Mouse (Mus musculus) forebrain, embryonic 10.5 days (tissue): ENCODE data around the gene Mrtfa. TPM values are rescaled to one million over a fixed set of nuclear protein-coding genes. Genes with fewer than 3 reads are reported as not detected.
A peak's percentile ranks its signal among the peaks of the same experiment; 100 is the strongest.

ENCODE experiments used
- DNase-seq: peaks from one replicate; pipeline ENCODE4 v3.0.0-alpha.2; 2017; ENCODE audit warnings: low spot score; ENCODE audit errors: extremely low spot score
- H3K27ac ChIP-seq: fragments of 300-500 bp; sonication (generic); 2 replicates; pipeline ENCODE4 v1.5.1; 2016; ENCODE audit warnings: mild to moderate bottlenecking
- H3K27me3 ChIP-seq: fragments of 300-500 bp; sonication (generic); 2 replicates; pipeline ENCODE4 v1.6.1; 2016; ENCODE audit warnings: mild to moderate bottlenecking; ENCODE audit not compliant: poor library complexity, severe bottlenecking
- H3K36me3 ChIP-seq: fragments of 300-500 bp; sonication (generic); replicated peaks from 2 replicates; pipeline ENCODE4 v1.6.1; 2016; ENCODE audit warnings: mild to moderate bottlenecking, moderate library complexity
- H3K4me1 ChIP-seq: fragments of 300-500 bp; sonication (generic); 2 replicates; pipeline ENCODE4 v1.6.1; 2016
- H3K4me3 ChIP-seq: fragments of 300-500 bp; sonication (generic); 2 replicates; pipeline ENCODE4 v1.5.1; 2016; ENCODE audit warnings: mild to moderate bottlenecking, moderate library complexity
- H3K9me3 ChIP-seq: fragments of 300-500 bp; sonication (generic); 2 replicates; pipeline ENCODE4 v1.6.1; 2016; ENCODE audit warnings: mild to moderate bottlenecking, moderate library complexity
- WGBS: fragments of 180-500 bp; shearing (Covaris S2); methylation state at CpG from one replicate; pipeline ENCODE4 v1.1.7; 2016; 5-methylcytosine and 5-hydroxymethylcytosine counted together
- polyA plus RNA-seq: library from polyadenylated mRNA; unstranded; fragments of >200 nt; fragmentation: Nextera tagmentation; extraction: Ambion mirVana; gene quantifications from 2 replicates; pipeline ENCODE4 v1.2.1, GENCODE M21; 2016

The Mrtfa gene
- polyA plus RNA-seq, result 21.7 and 21.8 TPM in 2 replicates

DNA sequence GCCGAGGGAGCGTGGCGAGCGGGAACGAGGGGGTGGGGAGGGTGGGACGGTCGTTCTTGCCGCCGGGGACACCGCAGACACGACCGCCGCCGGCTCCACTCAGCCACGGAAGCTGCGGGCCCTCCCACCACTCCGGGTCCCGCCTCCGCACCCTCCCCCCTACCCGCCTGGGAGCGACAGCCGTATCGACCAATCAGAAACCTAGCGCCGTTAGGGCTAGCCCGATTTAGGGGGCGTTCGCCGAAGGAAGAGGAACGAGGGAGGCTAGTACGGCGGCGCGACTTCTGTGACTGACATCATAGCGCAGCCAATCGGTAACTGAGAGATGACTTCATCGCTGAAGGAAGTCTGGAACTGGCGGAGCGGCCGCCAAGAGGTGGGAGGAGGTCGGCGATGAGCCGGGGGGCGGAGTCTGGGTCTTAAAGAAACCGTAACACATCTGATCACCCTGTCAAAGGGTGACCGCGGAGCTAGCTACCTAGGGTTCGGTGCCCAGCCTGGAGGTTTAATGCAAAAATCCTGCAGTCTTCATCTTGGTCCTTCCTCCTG, at the start of gene Mrtfa:
Mrtfa (minus strand) TSS at position 128 of the 549 bp plus-strand sequence.
- peak; percentile 99 for DNase-seq
- peaks cover 25% of the 10 kb centered on the region for H3K36me3 ChIP-seq
- H3K9me3 ChIP-seq, result no peaks in the 10 kb centered on the region
- H3K27me3 ChIP-seq, result no peaks in the 10 kb centered on the region
- WGBS, result under 1% methylated on average over 47 of the region's 48 CpGs
- peak within 1 kb of the TSS; percentile 92 for H3K27ac ChIP-seq
- peak within 1 kb of the TSS; percentile 76 for H3K4me3 ChIP-seq
- peaks cover 26% of the 10 kb centered on the region for H3K4me1 ChIP-seq

DNA sequence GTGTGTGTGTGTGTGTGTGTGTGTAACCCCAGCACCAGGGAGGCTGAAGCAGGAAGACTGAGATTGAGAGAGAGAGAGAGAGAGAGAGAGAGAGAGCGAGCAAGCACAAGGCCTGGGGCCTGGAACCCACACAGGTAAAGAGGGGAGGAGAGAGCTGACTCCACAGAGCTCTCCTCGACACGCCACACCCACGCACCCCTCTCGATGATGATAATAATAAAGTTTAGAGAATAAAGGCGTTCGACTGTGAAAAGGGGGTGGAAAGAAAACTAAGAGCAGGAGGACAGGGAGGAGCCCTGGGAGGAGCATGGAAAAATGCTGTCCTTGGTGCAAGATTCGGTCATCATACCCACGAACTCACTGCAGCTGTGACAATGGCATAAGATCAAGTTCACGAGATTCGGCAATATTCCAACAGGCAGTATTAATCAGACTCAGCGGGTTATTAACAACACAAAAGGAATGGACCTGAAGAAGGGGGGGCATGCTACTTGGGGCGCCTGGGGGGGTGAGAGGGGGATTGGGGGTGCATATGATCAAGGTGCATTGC, 49.3 kb upstream of the Mrtfa start:
- peaks cover 25% of the 10 kb centered on the region for H3K4me1 ChIP-seq
- 78% methylated on average over 13 of the region's 13 CpGs for WGBS
- DNase-seq, result no peak

DNA sequence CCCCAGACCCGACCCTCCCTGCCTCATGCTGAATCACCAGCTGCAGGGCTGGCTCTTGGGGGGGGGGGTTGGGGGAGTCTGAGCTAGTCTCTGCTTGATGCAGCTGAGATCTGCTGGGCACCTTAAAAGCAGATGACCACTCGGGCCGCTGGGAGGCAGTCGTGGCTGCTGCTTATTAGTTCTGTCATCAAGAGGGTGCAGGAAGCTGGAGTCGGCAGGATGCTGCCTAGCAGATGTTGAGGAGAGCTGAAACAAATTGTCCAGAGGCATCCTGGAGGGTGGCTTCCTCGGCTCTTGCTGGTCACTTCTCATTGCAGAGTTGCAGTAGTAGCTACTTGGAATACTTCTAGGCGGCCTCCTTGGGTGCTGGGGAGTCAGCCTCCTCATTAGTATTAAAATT, 48.7 kb upstream of the Mrtfa start:
- WGBS, result 27% methylated on average over 7 of the region's 7 CpGs
- Histone ChIP-seq H3K27ac (no peak overlapping the region), H3K4me1 (peaks cover 28% of the 10 kb centered on the region), H3K27me3 (peaks cover 51% of the 10 kb centered on the region), H3K4me3 (no peak overlapping the region), H3K36me3 (no peaks in the 10 kb centered on the region), H3K9me3 (no peaks in the 10 kb centered on the region)
- peak; percentile 41 for DNase-seq

More for the DNA sequence above, 49.3 kb upstream of the Mrtfa start:
- H3K36me3 ChIP-seq, result no peaks in the 10 kb centered on the region
- H3K27me3 ChIP-seq, result peaks cover 44% of the 10 kb centered on the region
- no peak overlapping the region for H3K27ac ChIP-seq
- no peaks in the 10 kb centered on the region for H3K9me3 ChIP-seq
- no peak overlapping the region for H3K4me3 ChIP-seq

DNA sequence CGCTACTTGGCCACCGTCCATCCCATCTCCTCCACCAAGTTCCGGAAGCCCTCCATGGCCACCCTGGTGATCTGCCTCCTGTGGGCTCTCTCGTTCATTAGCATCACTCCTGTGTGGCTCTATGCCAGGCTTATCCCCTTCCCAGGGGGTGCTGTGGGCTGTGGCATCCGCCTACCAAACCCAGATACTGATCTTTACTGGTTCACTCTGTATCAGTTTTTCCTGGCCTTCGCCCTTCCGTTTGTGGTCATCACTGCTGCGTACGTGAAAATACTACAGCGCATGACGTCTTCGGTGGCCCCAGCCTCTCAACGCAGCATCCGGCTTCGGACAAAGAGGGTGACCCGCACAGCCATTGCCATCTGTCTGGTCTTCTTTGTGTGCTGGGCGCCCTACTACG, 46.9 kb upstream of the Mrtfa start:
- H3K36me3 ChIP-seq, result no peaks in the 10 kb centered on the region
- no peak for DNase-seq
- H3K4me3 ChIP-seq, result no peak overlapping the region
- 96% methylated on average over 18 of the region's 18 CpGs for WGBS
- H3K9me3 ChIP-seq, result no peaks in the 10 kb centered on the region
- no peak overlapping the region for H3K27ac ChIP-seq
- H3K4me1 ChIP-seq, result peaks cover 28% of the 10 kb centered on the region
- peaks cover 60% of the 10 kb centered on the region for H3K27me3 ChIP-seq

DNA sequence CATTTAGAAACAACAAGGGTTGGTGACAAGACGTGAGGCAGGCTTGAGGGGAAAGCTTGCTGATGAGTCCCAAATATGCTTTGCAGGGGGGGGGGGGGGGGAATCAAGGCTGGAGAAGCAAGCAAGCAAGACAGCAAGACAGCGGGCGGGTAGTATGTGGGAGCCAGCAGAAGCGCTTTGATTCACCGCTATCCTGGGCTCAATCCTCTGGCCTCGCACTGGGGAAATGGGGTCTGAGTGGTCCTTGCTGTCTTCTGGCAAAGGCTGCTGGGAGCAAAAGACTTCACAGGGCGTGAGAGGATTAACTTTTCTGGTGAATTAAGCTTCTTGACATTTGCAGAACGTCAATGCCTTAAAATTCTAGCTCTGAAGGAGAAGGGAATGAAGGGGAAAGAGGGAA, 45.5 kb upstream of the Mrtfa start:
- WGBS, result 2% methylated on average over 8 of the region's 8 CpGs
- Histone ChIP-seq H3K4me3 (peak overlapping the region; percentile 59), H3K4me1 (peaks cover 28% of the 10 kb centered on the region), H3K9me3 (no peaks in the 10 kb centered on the region), H3K27ac (peak overlapping the region; percentile 63; the same call in 1 of the 2 replicates), H3K27me3 (peaks cover 60% of the 10 kb centered on the region), H3K36me3 (no peaks in the 10 kb centered on the region)
- peak; percentile 21 for DNase-seq

DNA sequence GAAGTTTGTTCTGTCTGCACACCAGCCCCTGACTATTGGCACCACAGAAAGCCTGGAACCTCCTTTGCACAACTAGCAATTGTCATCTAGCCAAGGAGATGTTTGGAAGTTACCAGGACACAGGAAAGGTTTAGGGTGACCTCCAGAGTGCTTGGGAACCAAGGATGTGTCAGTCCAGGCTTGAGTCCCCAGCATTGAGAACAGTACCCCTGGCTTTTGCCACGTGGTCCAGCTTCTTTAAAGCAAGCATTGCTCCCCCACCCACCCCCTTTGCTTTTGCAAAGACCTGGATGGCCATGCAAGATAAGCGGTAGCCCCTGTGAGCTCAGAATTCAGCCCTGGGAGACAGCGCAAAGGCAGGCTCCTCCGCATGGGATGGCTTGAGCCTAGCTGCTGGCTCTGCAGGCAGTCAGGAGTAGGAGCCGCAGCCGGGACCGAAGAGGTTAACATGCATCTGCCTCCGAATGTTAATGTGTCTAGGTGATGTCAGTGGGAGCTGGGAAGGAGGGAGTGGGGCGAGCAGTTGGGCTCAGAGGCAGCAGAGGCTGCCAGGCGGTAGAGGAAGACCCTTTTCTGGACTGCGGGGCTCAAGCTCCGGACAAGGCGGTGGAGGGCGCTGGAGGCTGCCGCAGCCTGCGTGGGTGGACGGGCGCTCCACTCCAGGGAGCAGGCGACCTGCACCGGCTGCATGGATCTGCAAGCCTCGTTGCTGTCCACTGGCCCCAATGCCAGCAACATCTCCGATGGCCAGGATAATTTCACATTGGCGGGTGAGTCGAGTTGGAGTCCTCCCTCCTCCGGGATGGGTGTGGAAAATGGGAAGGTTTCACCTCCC, 44.7 kb upstream of the Mrtfa start, which contains the start of gene Mchr1:
Mchr1 (plus strand) TSS at position 414 of the 835 bp plus-strand sequence.
- Histone ChIP-seq H3K36me3 (no peaks in the 10 kb centered on the region), H3K4me3 (peak within 1 kb of the TSS; percentile 59), H3K9me3 (no peaks in the 10 kb centered on the region), H3K27ac (peak within 1 kb of the TSS; percentile 63), H3K27me3 (peaks cover 60% of the 10 kb centered on the region), H3K4me1 (peaks cover 32% of the 10 kb centered on the region)
- DNase-seq, result peak; percentile 65
- 1% methylated on average over 25 of the region's 25 CpGs for WGBS

DNA sequence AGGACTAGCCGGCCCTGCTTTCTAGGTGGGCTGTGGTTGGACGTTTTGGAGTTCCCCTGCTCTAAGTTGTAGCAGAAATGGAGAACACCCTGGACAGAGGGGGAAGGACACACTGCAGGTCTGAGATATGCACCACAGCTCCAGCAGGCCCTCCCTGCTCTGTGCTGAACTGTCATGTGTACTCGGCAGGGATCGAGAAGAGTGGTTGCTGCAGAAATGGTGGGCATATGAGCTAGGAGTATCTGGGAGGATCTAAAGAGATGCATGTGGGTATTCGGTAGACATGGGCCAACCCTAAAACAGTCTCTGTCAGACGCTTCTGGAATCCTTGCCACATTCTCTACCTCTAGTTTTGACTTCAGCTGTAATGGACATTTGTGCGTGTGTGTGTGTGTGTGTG, 40.8 kb upstream of the Mrtfa start:
- DNase-seq, result no peak
- peaks cover 31% of the 10 kb centered on the region for H3K4me1 ChIP-seq
- H3K27ac ChIP-seq, result no peak overlapping the region
- H3K27me3 ChIP-seq, result peaks cover 30% of the 10 kb centered on the region
- H3K4me3 ChIP-seq, result no peak overlapping the region
- no peaks in the 10 kb centered on the region for H3K9me3 ChIP-seq
- WGBS, result 83% methylated on average over 7 of the region's 7 CpGs
- no peaks in the 10 kb centered on the region for H3K36me3 ChIP-seq

DNA sequence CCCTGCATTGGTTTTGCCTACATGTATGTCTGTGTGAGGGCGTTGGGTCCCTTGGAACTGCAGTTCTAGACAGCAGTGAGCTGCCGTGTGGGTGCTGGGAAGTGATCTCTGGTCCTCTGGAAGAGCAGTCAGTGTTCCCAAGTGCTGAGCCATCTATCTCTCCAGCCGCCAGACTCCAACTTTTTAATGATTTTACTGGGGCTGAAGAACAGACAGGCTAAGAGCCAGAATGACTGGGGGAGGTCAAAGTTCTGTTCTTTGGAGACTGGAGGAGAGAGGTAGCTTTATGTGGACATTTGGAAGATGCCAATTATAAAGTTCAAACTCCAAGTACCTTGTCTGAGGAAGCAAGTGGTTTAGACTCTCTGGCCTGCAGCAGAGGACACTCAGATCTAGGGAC, 39.2 kb upstream of the Mrtfa start:
- H3K27ac ChIP-seq, result no peak overlapping the region

DNA sequence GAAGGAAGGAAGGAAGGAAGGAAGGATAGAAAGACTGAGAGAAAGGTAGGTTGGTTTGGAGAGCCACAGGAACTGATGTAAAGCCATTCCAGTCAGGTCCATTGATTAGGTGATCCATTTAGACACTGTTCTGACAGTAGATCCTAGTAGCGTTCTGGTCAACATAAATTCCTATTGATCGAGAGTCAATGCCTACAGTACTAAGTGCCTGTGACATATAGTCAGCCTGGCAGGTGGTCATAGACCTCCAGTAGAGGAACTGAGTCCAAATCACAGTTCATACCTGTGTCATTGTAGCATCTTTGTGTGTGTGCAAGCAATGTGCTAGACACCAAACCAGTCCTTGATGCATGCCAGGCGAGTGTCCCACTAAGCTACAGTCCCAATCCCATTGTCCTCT, 37.7 kb upstream of the Mrtfa start:
- H3K27ac ChIP-seq, result no peak overlapping the region
- no peaks in the 10 kb centered on the region for H3K36me3 ChIP-seq
- H3K9me3 ChIP-seq, result no peaks in the 10 kb centered on the region
- H3K27me3 ChIP-seq, result no peaks in the 10 kb centered on the region; the same call in 1 of the 2 replicates
- peaks cover 13% of the 10 kb centered on the region for H3K4me1 ChIP-seq
- H3K4me3 ChIP-seq, result no peak overlapping the region
- WGBS, result 94% methylated on average over 3 of the region's 3 CpGs
- no peak for DNase-seq

More for the DNA sequence above, 39.2 kb upstream of the Mrtfa start:
- Histone ChIP-seq H3K4me3 (no peak overlapping the region), H3K9me3 (no peaks in the 10 kb centered on the region), H3K4me1 (peaks cover 15% of the 10 kb centered on the region), H3K36me3 (no peaks in the 10 kb centered on the region), H3K27me3 (peaks cover 14% of the 10 kb centered on the region)
- 80% methylated on average over 3 of the region's 3 CpGs for WGBS
- no peak for DNase-seq

DNA sequence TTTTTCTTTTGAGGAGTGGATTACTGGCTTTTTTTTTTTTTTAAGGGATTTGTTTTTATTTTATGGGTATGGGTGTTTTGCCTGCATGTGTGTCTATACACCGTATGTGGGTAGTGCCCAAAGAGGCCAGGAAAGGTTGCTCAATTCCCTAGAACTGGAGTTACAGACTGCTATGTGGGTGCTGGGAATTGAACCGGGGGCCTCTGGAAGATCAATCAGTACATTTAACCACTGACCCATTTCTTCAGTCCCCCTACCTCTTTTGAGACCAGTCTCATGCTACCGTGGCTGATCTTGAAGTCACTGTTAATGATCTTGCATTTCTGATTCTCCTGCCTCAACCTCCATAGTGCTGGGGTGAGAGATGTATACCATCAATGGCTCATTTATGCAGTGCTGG, 36.7 kb upstream of the Mrtfa start:
- 91% methylated on average over 3 of the region's 3 CpGs for WGBS
- H3K36me3 ChIP-seq, result no peaks in the 10 kb centered on the region
- no peak for DNase-seq
- no peaks in the 10 kb centered on the region for H3K9me3 ChIP-seq
- no peak overlapping the region for H3K4me3 ChIP-seq
- H3K27me3 ChIP-seq, result no peaks in the 10 kb centered on the region
- H3K27ac ChIP-seq, result no peak overlapping the region
- peaks cover 13% of the 10 kb centered on the region for H3K4me1 ChIP-seq

DNA sequence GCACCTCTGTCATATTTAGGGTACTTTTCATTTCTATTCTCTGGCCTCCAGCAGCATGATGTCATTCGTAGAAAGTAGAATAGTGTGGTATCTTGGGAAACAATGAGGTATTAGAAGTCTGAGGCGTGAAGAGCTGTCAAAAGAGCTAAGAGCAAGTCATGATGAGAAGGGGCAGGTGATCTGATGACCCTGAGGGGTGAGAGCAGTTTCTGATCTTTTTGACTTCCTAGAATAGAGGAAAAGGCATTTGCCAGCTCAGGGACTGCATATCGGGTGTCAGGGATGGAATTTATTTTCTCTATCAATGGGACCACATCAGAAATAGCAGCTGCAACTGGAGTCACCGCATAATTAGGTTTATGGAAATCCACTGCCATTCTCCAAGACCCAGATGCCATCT, 36.2 kb upstream of the Mrtfa start:
- no peak for DNase-seq
- no peaks in the 10 kb centered on the region for H3K27me3 ChIP-seq
- WGBS, result 78% methylated on average over 4 of the region's 4 CpGs

DNA sequence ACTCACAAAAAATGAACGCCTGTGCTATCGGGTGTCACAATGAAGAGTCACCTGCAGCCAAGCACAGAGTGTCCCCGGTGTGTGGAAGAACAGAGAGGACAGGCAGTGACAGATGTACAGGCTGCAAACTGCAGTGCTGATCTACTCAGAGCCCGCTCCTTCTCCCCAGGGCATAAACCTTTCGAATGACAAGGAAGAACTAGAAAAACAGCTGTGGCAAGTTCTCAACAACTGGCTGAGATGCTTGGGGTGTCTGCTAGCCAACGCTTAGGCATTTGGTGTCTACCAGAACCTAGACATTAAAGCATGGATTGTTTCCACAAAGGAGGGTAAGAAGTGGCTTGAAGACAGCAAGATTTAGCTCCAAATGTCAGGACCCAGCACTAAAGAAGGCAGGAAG, 35.2 kb upstream of the Mrtfa start:
- no peak for DNase-seq
- WGBS, result 86% methylated on average over 6 of the region's 6 CpGs
- Histone ChIP-seq H3K4me3 (no peak overlapping the region), H3K4me1 (peaks cover 13% of the 10 kb centered on the region), H3K27me3 (no peaks in the 10 kb centered on the region), H3K27ac (no peak overlapping the region), H3K9me3 (no peaks in the 10 kb centered on the region), H3K36me3 (no peaks in the 10 kb centered on the region)

More for the DNA sequence above, 36.2 kb upstream of the Mrtfa start:
- H3K36me3 ChIP-seq, result no peaks in the 10 kb centered on the region
- no peak overlapping the region for H3K4me3 ChIP-seq
- H3K9me3 ChIP-seq, result no peaks in the 10 kb centered on the region
- peaks cover 13% of the 10 kb centered on the region for H3K4me1 ChIP-seq
- no peak overlapping the region for H3K27ac ChIP-seq

DNA sequence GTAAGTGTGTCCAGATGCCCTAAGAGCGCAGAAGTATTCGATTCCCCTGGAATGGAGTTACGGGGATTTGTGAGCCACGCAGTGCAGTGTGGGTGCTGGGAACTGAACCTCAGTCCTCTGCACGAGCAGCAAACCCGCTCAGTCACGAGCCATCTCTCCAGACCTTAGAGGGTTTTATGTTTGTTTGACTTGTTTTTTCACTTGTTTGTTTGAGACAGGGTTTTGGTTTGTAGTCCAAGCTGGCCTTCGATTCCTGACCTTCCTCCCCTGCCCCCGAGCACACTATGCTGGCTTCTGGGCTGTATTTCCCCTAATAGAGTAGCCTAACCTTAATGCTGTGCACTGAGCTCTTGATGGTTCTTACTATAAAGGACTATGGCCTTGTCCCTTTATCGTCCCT, 34.5 kb upstream of the Mrtfa start:
- WGBS, result 87% methylated on average over 10 of the region's 10 CpGs
- peaks cover 6% of the 10 kb centered on the region for H3K4me1 ChIP-seq
- no peak overlapping the region for H3K4me3 ChIP-seq
- no peaks in the 10 kb centered on the region for H3K27me3 ChIP-seq
- no peaks in the 10 kb centered on the region for H3K36me3 ChIP-seq
- no peak for DNase-seq
- H3K27ac ChIP-seq, result no peak overlapping the region
- no peaks in the 10 kb centered on the region for H3K9me3 ChIP-seq
